Mouse (Mus musculus) kidney, adult 2 months (tissue): ENCODE measurements around the gene Fbxo22.

Source experiments
- CTCF ChIP-seq: fragments of 200-500 bp; conservative IDR thresholded peaks from 2 replicates; pipeline ENCODE4 v1.5.1; 2011; ENCODE audit warnings: low read depth, mild to moderate bottlenecking, control low read depth, low read length, moderate library complexity, mixed read lengths; ENCODE audit not compliant: insufficient read depth, insufficient read length
- POLR2A ChIP-seq: fragments of 200-500 bp; IDR thresholded peaks from one replicate; pipeline ENCODE4 v1.6.1; 2011; ENCODE audit warnings: low read depth, low read length, control low read depth

DNA sequence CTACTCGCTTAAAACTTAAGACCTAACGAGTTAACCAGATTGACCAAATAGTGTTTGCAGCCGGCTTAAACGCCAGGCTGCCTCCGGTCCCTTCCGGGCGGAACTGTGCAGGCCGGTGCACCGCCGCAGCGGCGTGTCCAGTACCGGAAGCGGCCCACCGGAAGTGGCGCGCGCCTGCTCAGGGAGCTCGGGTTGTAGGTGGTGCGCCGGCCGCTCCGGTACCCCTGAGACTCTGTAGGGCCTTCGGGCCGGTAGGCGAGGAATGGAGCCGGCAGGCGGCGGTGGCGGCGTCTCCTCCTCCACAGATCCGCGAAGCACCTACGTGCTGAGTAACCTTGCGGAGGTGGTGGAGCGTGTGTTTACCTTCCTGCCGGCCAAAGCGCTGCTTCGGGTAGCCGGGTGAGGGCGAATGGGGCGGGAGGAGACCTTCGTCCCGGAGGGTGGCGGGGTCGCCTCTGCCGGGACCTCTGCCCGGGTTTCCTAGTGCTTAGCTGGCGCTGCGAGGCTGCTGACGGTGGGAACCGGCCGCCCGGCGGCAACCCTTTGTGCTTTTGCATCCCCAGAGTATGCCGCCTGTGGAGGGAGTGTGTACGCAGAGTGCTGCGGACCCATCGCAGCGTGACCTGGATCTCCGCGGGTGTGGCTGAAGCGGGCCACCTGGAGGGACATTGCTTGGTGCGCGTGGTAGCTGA is at the start of gene Fbxo22:
- TF ChIP-seq CTCF (no peak), POLR2A (peak; percentile 51)
